Mouse (Mus musculus) layer of hippocampus, adult 8-10 months (tissue): ENCODE measurements at regions not wholly inside any gene's neighbourhood (a gene's known extent, or its start where the extent isn't known, plus 50 kb on each side); places are given as distances from the start of the nearest gene placed in this dataset.

Experiments used
- DNase-seq, 2 experiments: peaks; one replicate each; pipeline ENCODE4 v3.0.0; 2022; ENCODE audit warnings: low spot score in 2 of 2

- DNase-seq, result no peak
Measured at GRCm38 (mm10) chr14:13146959-13147535, 137.5 kb upstream of the Synpr start.

GRCm38 (mm10) chr14:13149617-13150016 lies 135.0 kb upstream of the Synpr start:
- DNase-seq, result no peak

DNA sequence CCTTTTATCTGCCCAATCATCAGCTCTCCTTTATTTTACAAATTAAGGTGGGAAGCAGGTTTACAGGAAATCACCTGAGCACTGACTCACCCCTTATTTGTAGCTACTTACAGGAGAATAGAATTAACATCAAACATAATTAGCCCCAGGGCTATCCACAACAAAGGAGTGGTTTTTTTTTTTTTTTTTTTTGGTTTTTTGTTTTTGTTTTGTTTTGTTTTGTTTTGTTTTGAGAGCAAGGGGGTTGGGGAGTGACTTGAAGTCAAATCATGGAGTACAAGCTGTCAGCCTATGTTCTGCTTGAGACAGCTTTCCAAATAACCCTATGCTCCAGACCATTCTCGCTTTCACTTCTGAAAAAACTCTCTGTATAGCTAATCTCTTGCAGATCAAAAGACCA lies 132.9 kb upstream of the Synpr start:
- no peak for DNase-seq

GRCm38 (mm10) chr14:13176149-13176548 lies 108.4 kb upstream of the Synpr start:
- DNase-seq, result no peak

DNA sequence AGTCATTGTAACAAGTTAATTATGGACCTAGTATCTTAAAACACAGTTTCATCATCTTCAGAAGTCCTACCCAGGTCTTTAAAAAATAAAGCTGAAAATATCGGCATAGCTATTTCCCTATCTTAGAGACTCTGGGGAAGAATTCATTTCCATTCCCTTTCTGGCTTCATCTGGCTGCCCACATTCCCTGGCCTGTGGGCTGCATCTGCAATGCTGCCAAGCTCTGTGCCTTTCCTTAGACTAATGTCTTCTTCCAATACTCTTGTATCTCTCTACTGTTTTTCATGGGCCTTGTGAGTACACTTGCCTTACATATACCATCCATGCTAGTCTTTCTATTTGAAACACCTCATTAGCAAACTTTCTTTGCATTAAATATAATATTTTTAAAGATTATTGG lies 106.7 kb upstream of the Synpr start:
- DNase-seq, result no peak

DNA sequence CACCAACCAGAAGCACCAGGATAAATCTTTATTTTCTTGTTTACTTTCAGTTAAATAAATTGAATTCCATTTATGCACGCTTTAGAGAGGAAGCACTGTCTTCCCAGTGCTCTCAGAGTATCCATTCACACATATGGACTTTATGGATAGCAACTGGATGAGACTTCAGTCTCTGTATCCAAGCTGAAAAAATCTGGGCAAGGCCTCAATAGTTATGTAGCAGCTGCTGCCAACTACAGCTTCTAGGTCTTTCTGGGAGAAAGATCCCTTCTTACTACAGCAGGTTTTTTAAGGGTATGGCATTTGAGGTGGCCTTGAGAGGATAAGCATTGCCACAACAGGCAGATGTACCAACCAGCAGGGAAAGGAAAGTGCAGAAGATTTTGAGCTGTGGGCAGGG lies 93.8 kb upstream of the Synpr start:
- DNase-seq, result no peak

GRCm38 (mm10) chr14:13192746-13193145 lies 91.8 kb upstream of the Synpr start:
- DNase-seq, result no peak

DNA sequence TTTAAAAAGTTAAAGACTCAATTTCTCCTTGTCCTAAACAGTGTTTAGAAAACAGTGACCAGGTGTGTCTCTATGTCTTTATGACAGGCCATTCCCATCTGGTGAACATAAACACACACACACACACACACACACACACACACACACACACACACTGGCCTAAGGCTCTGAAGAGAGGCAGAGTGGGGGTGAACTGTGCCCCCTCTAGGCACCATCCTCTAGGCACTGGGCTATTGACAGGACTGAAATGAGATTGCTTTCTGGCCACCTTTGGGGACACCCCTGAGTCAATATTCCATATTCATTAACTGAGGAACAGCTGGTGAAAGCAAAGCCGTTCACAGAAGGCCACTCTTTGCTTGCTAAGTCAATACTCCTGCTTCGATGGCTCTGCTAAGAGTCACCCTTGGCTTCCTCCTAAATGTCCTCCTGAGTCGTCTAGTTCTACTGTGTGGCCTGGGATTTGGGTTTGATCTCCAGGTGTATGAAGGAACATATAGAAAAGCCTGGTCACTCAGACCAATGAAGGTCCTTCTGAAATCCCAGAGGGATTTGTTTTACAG lies 87.2 kb upstream of the Synpr start:
- DNase-seq, result no peak

DNA sequence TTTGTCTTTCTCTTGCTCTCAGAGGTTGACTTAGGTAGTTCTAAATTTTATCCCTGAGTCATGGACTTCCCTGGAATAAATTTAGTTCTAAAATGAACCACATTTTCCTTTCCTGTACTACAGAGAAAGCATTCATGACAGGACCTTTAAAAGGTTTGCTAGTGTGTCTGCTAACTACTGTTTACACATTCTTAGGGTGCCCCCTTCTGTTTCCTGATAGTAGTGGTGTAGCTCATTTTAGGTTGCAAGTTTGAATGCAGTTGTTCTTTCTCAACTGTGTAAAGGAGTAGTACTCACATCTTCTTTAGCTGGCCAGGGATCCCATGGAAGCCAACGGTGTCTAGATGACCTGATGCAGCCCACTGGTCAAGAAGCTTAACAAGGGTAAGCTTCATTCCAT lies 86.1 kb upstream of the Synpr start:
- DNase-seq, result peak in 1 of 2 experiments; percentile 24

- DNase-seq, result no peak
Measured at GRCm38 (mm10) chr14:13212658-13213057, 71.9 kb upstream of the Synpr start.
